Mouse (Mus musculus) C2C12 (cell line): ENCODE measurements around the gene E030018B13Rik. TPM values are rescaled to one million over a fixed set of nuclear protein-coding genes. Genes with fewer than 3 reads are reported as not detected.

Source experiments
- H3K27me3 ChIP-seq: one replicate; pipeline ENCODE4 v1.6.1; 2011; ENCODE audit not compliant: control insufficient read depth, insufficient read depth, insufficient read length
- H3K36me3 ChIP-seq: one replicate; pipeline ENCODE4 v1.6.1; 2011; ENCODE audit not compliant: control insufficient read depth, insufficient read depth
- H3K4me3 ChIP-seq: one replicate; pipeline ENCODE4 v1.5.1; 2011; ENCODE audit warnings: mild to moderate bottlenecking, control low read depth; ENCODE audit not compliant: poor library complexity, insufficient read depth, severe bottlenecking
- H3K79me2 ChIP-seq: one replicate; pipeline ENCODE4 v1.6.1; 2011; ENCODE audit not compliant: control insufficient read depth, insufficient read depth
- H3K79me3 ChIP-seq: one replicate; pipeline ENCODE4 v1.6.1; 2011; ENCODE audit warnings: low read depth, control low read depth
- H3ac ChIP-seq: one replicate; pipeline ENCODE3; 2011; ENCODE audit warnings: low read depth; ENCODE audit not compliant: control insufficient read depth, insufficient read length
- CEBPB ChIP-seq: IDR thresholded peaks from one replicate; pipeline ENCODE4 v1.6.1; 2011; ENCODE audit warnings: low read depth, mild to moderate bottlenecking, control low read depth, moderate library complexity
- CTCF ChIP-seq: IDR thresholded peaks from one replicate; pipeline ENCODE4 v1.5.1; 2011; ENCODE audit not compliant: control insufficient read depth, insufficient read depth, insufficient read length
- FOSL1 ChIP-seq: IDR thresholded peaks from one replicate; pipeline ENCODE4 v1.8.0; 2011; ENCODE audit warnings: mild to moderate bottlenecking, low read length; ENCODE audit not compliant: poor library complexity, insufficient read depth, severe bottlenecking
- MAX ChIP-seq: IDR thresholded peaks from one replicate; pipeline ENCODE4 v1.6.1; 2011; ENCODE audit warnings: mild to moderate bottlenecking, control low read depth
- MYOD1 ChIP-seq: IDR thresholded peaks from one replicate; pipeline ENCODE4 v1.6.1; 2011; ENCODE audit warnings: low read depth; ENCODE audit not compliant: control insufficient read depth, insufficient read length
- MYOG ChIP-seq: IDR thresholded peaks from one replicate; pipeline ENCODE4 v1.6.1; 2011; ENCODE audit not compliant: control insufficient read depth, insufficient read length; ENCODE audit errors: extremely low read depth
- USF1 ChIP-seq: IDR thresholded peaks from one replicate; pipeline ENCODE4 v1.6.1; 2011; ENCODE audit warnings: low read depth, mild to moderate bottlenecking, control low read depth, moderate library complexity
- polyA plus RNA-seq: library from polyadenylated mRNA; unstranded; fragments of >200 nt; fragmentation: generic; extraction: Trizol; gene quantifications from one replicate; pipeline ENCODE4 v1.2.1, GENCODE M21; 2012; ENCODE audit warnings: missing spikeins

E030018B13Rik gene
- polyA plus RNA-seq, 1 experiment, result 0.06 TPM

DNA sequence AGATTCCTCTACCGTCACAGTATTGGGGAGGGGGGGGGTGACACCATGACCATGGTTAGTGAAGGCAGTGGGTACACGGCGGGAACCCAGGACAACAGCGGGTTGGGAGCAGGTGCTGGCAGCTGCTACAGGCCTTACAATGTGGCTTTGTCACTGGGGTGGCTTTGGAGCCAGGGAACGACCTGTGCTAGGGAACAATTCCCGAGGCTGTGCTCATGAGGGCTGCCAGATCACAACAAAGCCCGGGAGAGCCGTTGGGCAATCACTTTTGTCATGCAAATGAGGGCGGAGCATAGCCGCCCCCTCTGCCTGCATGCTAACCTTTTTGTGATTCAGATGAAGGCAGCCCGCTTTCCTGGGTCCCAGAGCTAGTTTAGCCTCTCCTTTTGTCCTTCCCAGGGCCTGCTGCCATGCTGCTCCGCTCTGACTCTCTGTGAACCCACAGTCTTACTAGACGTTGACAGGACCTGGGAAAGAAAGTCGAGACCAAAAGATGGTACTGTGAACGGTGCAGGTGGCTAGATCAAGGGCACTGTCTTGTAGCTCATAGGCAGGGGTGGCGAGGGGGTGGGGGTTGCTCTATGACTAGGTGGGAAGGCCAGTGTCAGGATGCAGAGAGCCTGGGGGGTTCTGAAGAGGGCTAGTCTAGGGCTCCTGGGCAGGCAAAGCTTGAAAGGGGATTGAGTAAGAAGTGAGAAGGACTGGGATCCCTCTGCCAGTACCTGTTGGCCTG, 40.5 kb downstream of the E030018B13Rik start:
- H3K36me3 ChIP-seq, result no peaks in the 10 kb centered on the region
- no peak overlapping the region for H3K4me3 ChIP-seq
- no peaks in the 10 kb centered on the region for H3K27me3 ChIP-seq
- H3K79me2 ChIP-seq, result no peaks in the 10 kb centered on the region
- H3K79me3 ChIP-seq, result no peaks in the 10 kb centered on the region
- H3ac ChIP-seq, result no peak overlapping the region
- no peak for TF ChIP-seq USF1
- TF ChIP-seq CTCF, result no peak
- TF ChIP-seq MYOG, result no peak
- no peak for TF ChIP-seq MYOD1
- no peak for TF ChIP-seq MAX
- no peak for TF ChIP-seq FOSL1
- no peak for TF ChIP-seq CEBPB

DNA sequence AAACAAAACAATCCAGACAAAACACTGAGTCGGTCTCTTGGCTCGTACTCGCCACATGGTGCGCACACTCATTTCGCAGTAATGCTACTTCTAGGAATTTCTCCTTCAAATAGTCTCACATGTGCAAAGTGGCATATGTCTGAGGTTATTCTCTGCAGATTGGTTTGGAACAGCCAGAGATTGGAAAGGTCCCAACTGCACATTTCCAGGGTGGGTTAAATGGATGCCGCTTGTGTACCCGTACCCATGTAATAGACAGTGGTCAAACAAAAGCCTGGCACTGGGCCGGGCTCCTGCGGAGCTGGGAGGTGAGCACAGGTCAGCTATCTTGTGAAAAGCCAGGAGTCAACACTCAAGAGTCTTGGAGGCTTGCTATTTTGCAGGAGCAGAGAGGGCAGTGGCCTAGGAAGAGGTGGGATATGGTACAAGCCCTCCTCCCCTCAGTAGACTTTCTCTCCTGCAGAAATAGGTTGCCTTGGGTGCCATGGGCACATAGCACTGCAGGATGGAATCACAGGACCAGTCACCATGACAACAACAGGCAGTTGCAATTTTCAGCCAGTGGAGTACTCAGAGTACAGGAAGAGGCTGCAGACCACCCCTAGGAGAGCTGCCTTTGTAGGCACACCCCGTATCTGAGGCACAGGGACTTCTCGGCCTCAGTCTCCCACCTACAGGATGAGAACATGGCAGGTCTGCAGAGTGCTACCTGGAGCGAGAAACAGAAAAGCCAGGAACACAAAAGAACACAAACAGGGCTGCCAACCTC, 41.4 kb downstream of the E030018B13Rik start:
- Histone ChIP-seq H3ac (no peak overlapping the region), H3K27me3 (no peaks in the 10 kb centered on the region), H3K79me2 (no peaks in the 10 kb centered on the region), H3K36me3 (no peaks in the 10 kb centered on the region), H3K4me3 (no peak overlapping the region), H3K79me3 (no peaks in the 10 kb centered on the region)
- TF ChIP-seq USF1, result no peak
- TF ChIP-seq CEBPB, result no peak
- no peak for TF ChIP-seq FOSL1
- TF ChIP-seq MYOD1, result no peak
- no peak for TF ChIP-seq CTCF
- TF ChIP-seq MYOG, result no peak
- TF ChIP-seq MAX, result no peak

DNA sequence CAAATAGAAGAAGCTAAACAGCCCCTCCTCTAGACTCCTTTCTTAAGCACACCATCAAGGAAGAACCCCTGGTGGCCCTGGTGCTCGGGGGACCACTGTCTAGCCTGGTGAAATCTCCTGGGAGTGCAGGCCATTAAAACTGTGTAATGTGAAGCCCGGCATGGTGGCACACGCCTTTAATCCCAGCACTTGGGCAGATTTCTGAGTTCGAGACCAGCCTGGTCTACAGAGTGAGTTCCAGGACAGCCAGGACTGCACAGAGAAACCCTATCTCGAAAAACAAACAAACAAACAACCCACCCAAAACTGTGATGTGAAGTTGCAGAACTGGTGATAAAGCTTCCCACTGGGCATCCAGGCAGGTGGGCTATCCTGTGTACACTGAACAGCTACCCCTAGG, 47.0 kb downstream of the E030018B13Rik start:
- no peak overlapping the region for H3ac ChIP-seq
- no peaks in the 10 kb centered on the region for H3K36me3 ChIP-seq
- H3K27me3 ChIP-seq, result no peaks in the 10 kb centered on the region
- no peaks in the 10 kb centered on the region for H3K79me2 ChIP-seq
- no peaks in the 10 kb centered on the region for H3K79me3 ChIP-seq
- no peak for TF ChIP-seq CTCF
- H3K4me3 ChIP-seq, result no peak overlapping the region

DNA sequence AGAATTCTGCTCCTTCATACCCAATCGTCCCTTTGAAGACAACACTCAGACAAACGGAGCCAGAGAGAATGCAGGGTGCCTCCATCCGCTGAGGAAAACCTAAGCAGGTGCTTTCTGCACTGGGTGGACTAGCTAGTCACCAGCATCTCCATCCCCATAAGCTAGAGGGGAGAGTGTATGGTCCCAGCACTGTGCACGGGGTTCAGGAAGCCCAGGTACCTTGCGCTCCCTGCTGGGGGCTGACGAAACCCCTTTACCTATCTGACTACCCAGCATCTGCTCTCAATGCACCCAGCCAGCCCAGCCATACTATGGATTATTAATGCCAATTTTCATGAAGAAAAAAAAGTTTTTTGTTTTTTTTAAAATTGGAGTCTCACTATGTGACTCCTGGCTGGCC, 47.5 kb downstream of the E030018B13Rik start:
- no peak overlapping the region for H3ac ChIP-seq
- no peaks in the 10 kb centered on the region for H3K36me3 ChIP-seq
- H3K79me2 ChIP-seq, result no peaks in the 10 kb centered on the region
- no peak overlapping the region for H3K4me3 ChIP-seq
- TF ChIP-seq FOSL1, result no peak
- no peak for TF ChIP-seq MYOG
- no peaks in the 10 kb centered on the region for H3K27me3 ChIP-seq
- H3K79me3 ChIP-seq, result no peaks in the 10 kb centered on the region

DNA sequence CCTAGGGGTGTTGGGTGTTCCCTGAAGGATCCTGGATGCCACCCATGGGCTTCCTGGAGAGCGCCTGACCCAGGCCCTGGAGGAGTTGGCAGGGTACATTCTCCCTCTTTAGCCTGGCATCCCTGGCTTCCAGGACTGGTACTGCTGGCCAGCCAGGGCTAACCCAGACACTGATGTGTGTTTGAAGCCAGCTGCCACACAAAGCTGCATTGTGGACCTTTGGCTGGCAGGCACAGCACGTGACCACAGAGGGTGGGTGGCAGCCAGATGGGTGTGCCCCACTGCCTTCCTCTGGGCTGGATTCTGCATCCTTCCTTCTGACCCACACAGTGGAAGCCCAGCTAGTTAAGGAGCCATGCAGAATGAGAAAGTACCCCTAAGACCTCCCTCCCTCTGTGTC, 48.5 kb downstream of the E030018B13Rik start:
- peak; percentile 83 for TF ChIP-seq USF1
- no peak for TF ChIP-seq MAX
- H3K27me3 ChIP-seq, result no peaks in the 10 kb centered on the region
- no peaks in the 10 kb centered on the region for H3K79me3 ChIP-seq
- no peaks in the 10 kb centered on the region for H3K36me3 ChIP-seq
- H3K4me3 ChIP-seq, result no peak overlapping the region
- no peaks in the 10 kb centered on the region for H3K79me2 ChIP-seq
- no peak overlapping the region for H3ac ChIP-seq

DNA sequence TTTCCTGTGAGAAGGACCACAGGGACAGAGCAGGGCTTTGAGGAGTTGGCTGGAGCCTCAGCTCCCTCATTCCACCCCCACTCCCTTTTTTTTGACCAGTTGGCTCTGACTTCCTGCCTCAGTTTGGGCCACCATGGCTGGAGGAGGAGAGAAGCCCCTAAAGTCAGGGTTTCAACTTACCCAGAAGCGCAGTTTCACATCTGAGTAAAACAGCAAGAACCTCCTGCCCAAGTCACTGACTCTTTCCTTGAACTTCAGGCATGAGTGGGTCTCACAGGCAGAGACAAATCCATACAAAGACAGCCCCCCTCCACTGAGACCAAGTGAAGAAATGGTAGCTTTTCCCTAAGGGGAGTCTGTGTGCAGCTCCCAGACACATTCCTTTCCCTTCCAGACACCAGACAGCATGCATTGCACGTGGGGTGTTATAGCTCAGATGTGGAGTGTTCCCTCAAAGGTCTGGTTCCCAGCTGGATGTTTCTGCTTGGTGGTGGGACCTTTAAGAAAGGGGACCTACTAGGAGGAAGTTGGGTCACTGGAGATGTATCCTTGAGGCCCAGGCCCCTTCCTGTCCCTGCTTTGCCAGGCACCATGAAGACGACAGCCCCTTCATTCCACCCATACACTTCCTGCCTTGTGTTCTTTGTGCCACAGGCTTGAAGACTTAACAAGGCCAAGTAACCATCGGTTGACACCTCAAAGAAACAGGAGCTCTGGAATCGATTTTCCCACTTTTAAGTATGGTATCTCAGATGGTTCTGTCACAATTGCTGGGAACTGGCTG, 49.2 kb downstream of the E030018B13Rik start:
- no peaks in the 10 kb centered on the region for H3K36me3 ChIP-seq
- TF ChIP-seq CTCF, result no peak
- no peak for TF ChIP-seq MYOG
- TF ChIP-seq CEBPB, result no peak
- no peak for TF ChIP-seq MYOD1
- TF ChIP-seq USF1, result no peak
- TF ChIP-seq MAX, result no peak
- no peak for TF ChIP-seq FOSL1

More for the DNA sequence above, 49.2 kb downstream of the E030018B13Rik start:
- Histone ChIP-seq H3K79me3 (no peaks in the 10 kb centered on the region), H3ac (no peak overlapping the region), H3K27me3 (no peaks in the 10 kb centered on the region), H3K4me3 (no peak overlapping the region), H3K79me2 (no peaks in the 10 kb centered on the region)
